Mouse (Mus musculus) ZHBTc4 (cell line): ENCODE measurements at regions not wholly inside any gene's neighbourhood (a gene's known extent, or its start where the extent isn't known, plus 50 kb on each side); places are given as distances from the start of the nearest gene placed in this dataset.

Source experiments
- DNase-seq: peaks from one replicate; pipeline ENCODE4 v3.0.0-alpha.2; 2011; ENCODE audit warnings: low read depth, low spot score

DNA sequence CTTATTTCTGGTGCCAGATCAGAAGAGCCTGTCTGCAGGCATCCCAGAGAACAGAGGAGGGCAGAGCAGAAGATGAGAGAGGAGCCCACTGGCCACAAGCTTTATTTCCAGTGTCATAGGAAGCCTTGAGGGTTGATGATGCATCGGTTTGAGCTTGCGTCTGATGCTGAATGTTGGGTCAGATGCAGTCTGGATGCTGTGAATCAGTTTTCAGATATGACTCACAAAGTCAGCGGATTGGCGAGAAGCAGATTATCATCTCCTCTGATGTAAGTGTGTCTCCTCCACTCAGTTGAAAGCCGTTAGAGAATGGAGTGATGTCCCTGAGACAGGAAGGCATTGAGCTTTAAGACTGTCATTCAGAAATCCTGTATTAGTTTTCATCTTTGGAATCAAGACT lies 197.3 kb upstream of the Gm6793 start:
- DNase-seq, result no peak

DNA sequence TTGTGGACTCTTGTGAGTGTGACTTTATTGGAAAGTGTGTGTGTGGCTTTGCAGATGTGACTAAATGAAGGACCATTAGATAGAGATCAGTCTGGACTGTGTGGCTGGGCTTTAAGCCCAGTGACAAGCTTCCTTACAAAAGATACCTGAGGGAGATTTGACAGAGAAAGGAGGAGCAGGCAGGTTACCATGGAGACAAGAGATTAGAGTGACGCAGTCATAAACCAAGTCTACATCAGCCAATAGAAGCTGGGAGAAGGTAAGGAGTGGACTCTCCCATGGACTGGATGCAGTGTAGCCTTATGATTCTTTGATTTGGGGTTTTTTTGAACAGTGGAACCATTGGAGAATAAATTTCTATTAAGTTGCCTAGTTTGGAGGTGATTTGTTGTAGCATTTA lies 181.6 kb upstream of the Gm6793 start:
- no peak for DNase-seq

DNA sequence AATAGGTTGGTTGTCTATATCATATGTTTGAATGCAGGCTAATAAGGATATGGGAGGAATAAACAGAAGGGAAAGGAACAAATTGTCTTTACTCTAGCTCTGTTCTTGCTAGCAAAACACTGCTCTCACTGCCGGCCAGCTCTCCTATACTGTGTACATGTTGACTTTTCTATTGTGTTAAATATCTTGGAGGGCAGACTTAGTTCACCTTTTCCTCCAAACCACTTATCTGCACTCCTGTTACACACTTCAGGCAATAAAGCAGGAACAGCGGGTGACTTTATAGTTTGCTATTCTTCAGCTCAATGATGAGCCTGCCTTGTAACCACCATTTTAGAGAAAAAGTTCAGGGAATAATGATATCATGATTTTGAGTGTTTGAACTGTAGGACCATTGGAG lies 181.0 kb upstream of the Gm6793 start:
- DNase-seq, result no peak

DNA sequence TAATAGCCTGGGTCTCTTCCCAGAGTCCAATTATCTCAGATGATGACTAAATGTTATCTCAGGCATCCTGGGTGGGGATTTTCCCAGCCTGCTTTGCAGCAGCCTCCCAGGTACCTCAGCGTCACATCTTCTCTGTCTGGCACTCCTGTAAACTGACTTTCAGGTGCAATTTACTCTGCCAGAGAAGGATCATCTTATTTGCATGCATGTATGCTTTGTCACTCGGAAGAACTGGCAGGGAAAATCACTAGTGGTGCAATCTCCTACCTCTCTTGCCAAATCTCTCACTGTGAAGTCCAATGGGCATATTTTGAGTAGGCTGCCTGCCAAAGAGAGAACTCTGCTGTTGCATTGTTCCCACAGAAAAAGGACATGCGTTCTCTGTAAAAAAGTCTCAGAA lies 177.0 kb upstream of the Gm6793 start:
- no peak for DNase-seq

DNA sequence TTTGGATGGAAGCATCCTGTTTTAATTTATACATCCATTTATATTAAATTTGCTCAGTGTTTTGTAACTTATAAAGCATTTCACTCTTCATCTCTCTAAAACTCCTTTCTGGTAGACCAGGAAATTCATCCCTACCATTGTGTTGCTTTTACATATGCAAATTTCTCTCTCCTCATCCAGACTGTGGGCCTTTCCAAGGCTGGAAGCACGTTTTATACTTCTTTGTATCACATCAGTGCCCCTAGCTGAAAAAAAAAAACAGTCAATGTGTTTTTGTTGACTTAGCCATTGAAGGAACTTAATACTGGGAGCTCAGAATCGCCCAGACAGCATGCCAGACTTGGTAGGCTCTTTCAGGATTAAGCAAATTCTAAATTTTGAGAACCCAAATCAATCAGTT lies 174.9 kb upstream of the Gm6793 start:
- no peak for DNase-seq

DNA sequence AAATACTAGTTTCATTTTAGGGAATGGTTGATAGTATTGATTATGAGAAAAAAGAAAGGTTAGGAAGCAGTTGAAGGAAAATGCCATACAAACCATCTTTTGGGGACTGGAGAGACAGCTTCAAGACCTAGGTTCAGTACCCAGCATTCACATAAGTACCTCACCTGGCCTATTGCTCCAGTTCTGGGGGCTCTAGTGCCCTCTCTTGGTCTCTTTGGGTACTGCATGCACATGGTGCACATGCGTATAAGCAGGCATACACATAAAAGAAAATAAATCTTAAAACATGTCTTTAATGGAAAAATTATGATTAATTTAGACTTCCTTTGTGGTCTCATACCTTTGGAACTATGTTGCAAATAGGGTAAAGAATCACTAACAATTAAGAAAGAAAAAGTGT lies 155.3 kb upstream of the Gm6793 start:
- DNase-seq, result peak; percentile 59

DNA sequence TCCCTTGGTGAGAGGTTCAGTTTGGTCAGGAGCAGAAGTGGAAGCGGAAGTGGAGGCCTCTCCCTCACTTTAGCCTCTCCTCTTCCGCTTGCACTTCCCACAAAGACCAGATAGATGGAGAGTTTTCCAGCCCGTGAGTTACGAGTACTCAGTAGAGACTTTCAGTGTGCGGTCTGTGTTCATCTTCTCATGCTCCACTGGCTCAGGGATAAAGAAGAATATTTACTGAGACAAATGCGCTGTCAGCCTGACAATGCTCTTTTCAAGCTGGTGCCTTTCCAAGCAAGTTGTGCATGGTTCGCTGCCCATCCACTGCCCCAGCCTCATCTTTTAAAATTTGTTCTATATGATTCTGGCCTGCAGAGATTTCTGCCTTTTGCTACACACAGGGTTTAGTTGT lies 141.8 kb upstream of the Gm6793 start:
- DNase-seq, result no peak

DNA sequence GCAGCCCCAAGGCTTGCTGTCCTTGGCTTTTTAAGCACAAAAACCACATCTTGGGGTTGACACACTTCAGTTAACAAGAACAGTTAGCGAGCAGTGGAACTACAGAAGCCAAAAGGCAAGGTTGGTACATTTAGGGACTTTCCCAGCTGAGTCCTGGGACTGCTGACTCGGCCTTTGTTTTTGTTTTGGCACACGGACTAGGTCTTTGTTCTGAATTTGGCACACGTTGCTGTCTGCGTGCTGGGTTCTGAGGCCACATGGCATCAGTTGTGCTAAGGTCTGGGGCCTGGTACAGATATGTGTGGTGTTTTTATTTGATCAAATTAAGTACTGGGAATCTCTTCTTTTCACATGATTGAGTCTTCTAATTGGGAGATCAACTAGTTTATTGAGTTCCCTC lies 124.1 kb upstream of the Gm6793 start:
- DNase-seq, result no peak

DNA sequence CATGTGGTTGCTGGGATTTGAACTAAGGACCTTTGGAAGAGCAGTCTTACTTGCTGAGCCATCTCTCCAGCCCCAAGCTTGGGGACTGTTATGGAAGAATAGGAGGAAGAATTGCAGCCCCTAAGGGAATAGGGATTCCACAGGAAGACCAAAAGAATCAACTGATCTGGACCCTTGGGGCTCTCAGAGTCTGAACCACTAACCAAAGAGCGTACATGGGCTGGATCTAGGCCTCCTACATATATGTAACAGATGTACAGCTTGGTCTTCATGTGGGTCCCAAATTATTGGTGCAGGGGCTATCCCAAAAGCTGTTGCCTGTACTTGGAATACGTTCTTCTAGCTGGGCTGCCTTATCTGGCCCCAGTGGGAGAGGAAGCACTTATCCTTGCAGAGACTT lies 115.4 kb upstream of the Gm6793 start:
- DNase-seq, result no peak

DNA sequence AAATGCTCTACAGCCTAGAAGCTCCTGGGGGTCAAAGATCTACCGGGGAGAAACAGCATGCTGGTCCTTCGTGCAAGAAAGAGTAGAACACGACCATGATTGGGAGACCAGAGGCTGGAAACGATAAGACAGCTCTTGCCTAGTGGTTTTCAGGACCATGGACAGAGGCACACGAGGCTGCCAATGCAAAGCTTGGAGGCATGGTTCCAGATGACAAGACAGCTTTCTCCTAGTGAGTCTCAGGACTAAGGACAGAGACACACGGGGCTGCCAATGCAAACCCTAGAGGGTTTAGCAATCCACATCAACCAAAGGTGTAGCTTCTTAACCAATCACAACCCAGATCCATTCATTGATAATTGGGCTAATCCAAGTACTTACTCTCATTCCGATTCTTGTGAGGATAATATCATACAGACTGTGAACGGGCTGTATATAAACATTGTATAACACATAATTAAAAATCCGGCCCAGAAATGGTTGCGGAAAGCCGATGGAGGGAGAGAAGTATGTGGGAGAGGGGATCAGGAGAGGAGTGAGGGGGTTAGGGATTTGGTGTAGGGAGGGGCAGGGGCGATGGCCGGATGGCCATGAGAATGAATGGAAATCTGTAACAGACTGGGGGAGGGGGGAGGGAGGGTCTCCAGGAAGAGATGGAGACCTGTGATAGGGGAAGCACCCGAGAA lies 114.1 kb upstream of the Gm6793 start:
- DNase-seq, result peak; percentile 94

DNA sequence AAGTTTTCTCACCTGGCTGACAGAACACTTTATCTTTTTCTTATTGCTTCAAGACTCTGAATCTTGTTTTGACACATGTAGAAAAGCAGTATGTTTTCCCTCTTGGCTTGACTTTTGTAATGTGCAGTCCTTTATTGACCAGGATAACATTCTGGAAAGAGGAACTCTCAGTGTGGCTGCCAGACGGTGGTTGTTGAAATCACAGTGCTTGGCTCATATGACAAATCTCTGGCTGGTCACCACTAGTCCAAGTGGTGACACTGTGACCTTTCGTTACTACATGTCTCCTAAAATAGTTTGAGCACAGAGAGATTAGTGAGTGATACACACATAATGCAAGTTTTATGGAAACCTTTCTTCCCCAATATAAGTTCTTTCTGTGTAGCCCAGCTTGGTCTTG lies 97.1 kb upstream of the Gm6793 start:
- no peak for DNase-seq

DNA sequence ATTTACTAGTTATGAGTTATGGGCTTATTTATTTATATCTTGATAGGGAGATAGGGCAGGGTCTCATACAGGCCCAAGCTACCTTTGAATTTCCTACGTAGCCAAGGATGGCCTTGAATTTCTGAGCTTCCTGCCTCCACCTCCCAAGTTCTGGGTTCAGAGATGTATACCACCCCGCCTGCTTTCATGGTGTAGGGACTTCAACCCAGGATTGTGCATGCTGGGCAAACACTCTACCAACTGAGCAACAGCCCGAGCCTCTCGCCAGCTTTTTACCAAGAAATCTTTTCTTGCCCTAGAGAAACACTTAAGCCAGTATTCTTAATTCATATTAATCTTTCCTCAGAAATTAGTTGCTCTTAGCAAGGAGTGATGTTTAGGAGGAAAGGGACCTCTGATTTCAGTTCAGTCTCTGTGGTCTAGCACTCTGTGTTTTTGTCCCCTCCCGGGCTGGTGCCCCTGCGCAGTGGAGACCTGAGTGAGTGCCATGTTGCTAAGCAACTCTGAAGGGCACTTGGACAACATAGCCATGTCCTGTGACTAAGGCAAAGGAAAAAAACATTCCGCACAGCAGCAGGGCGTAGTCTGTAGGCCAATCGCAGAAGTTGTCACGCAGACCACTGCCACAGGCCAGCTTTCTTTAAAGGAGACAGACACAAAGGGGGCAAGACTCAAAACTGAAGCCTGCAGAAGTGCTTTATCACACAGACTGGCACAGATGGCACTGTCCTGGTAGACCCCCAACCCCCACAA lies 83.2 kb upstream of the Gm6793 start:
- DNase-seq, result peak; percentile 20

DNA sequence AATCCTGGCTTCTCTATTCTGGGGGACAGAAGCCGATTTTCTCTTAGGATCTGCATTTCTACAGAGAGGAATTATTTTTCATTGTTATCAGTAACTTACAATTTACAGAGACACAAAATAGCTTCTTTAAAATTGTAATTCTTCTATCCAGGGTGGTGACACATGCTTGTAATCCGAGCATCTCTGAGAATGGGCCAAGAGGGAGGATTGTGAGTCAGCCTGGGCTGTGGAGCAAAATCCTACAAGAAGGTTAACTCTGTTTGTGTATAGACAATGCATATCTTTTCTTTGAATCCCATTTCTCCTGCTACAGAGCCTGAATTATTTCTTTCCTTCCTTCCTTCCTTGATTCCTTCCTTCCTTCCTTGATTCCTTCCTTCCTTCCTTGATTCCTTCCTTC lies 80.0 kb upstream of the Gm6793 start:
- DNase-seq, result no peak

DNA sequence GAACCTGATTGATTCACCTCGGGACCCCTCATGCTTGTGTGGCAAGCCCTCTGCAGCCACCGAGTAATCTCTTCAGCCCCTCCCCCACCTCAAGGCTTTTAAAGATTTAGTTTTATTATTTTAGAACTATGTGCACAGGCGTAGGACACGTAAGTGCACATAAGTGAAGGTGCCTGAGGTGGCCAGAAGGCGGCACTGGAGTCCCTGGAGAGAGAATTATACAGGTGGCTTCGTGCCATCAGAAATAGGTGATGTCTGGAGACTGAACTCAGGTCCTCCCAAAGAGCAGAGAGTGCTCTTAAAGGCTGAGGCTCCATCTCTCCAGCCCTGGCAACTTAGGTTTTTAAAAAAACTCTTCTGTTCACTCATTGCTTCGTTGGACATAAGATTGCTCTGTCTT lies 78.7 kb upstream of the Gm6793 start:
- peak; percentile 55 for DNase-seq

DNA sequence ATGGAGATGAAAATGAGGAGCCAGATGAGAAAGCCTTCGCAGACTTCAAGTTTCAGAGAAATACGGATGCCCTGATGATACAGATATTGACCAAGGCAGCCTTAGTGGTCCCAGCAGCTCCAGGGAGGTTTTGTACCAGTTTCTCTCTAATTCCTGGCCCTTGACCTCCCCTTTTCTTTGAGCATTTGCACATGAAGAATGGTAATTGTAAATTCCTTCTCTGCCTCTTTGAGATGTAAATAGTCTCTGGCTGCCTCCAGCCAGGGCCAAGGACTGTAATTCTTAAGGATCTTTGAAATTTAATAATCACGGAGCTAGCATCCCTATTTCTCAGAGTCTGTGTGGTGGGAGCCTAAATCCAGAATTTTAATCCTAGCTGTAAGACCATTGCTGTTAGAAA lies 78.0 kb upstream of the Gm6793 start:
- peak; percentile 62 for DNase-seq

DNA sequence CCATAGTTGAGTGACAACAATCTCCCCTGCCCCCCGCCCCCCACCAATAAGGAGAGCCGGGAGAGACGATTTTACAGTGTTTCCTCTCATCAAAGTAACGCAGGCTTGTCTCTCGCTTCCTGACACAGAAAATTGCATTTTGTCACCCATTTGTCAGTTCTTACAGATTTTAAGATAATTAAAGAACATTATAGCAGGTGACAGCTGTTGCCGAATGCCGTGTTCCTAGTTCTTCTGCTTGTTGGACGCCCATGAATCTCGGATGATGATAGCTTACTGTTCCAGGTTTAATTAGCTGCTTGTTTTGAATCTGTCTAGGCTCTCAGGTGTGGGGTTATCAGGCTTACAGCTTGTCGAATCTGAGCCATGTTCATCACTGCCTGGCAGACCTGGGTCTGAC lies 63.8 kb upstream of the Gm6793 start:
- DNase-seq, result no peak

DNA sequence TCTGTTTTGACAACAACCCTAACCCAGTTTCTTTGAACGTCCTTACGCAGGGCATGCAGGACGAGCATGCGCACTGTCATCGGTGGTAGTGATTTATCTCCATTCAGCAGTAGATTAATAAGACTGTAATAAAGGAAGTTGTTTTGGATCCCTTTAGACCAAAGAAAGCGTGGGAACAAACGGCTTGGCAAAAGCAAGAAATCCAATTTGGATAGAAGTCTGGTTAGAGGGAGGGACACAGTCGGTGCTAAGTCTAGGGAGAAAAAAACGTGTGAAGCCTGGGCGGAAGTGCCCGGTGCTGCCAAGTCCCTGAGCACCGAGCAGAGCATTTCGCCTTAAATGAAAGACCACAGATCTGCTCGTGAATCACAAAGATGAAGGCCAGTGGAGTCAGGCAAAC lies 57.4 kb upstream of the Gm6793 start:
- DNase-seq, result no peak

DNA sequence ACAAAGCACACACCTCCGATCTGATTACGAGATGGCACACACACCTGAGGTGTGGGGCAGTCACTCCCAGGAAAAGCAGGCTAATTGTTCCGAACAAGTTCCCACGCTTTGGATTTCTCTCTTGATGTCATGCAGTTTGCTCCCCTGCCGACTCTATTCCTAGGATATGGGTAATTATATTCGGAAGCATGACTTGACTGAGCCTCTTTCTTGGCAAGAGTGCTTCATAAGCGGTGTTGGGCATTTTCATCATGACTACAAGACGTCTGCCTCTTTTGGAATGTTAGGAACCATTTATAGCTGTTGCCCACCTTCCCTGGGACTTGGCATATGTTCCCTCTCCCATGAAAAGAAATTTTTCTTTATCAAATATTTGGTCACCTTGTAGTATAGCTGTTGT lies 55.4 kb upstream of the Gm6793 start:
- DNase-seq, result no peak
